Mouse (Mus musculus): ENCODE measurements around the gene Col8a1. TPM values are rescaled to one million over a fixed set of nuclear protein-coding genes. Genes with fewer than 3 reads are reported as not detected.

Col8a1 gene
- polyA plus RNA-seq, 1 experiment: 0.25 TPM

DNA sequence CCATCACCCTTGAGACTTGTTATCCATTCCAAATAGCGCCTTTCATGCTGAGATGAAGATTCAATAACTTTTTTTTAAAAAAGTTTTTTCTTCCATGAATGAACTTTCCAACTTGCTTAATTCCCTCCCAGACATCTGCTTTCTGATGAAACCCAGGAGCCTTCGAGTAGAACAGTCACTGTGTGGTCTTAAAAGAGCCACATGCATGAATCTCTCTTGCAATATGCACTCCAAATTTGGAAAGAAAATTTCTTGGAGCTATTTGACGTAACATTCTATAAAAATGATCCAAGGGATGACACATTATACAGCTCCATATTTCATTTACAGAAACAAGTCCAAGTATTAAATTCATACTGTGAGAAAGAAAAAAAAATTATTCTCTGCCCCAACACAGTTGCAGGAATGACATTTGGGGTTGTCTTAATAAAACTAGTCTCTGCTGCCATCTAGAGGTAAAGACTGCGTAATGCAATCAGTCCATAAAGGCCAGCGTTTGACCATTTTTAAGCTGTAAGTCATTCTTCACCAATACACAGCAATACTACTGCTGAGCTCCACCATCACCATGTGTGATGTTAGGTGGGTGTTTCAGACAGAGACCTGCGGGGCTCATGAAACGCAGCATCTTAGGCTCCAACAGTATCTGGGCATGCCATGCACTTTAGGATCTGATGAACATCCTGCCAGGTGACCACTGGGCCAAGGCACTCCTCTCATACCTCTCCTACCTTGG lies 160.9 kb downstream of the Col8a1 start:
- WGBS: 34% methylated on average over 7 of the region's 7 CpGs
- H3K4me1 ChIP-seq (ENCODE audit: control insufficient read depth, insufficient read depth, insufficient read length, low read length): no peaks in the 10 kb centered on the region
- no peaks in the 10 kb centered on the region for H3K36me3 ChIP-seq (ENCODE audit: control insufficient read depth, insufficient read depth, low read length)
- H3K27ac ChIP-seq (ENCODE audit: insufficient read depth, low read depth, low read length): no peak overlapping the region
- H3K4me3 ChIP-seq (ENCODE audit: low read depth, low read length): no peak overlapping the region
- TF ChIP-seq POLR2A (IDR thresholded peaks at IDR 0.05; ENCODE audit: low read depth, low read length) (no peak), CTCF (IDR thresholded peaks at IDR 0.05; ENCODE audit: extremely low read depth, insufficient read length, insufficient replicate concordance, low read depth, low read length) (peak; percentile 21; the same call in 1 of the 2 replicates)
- H3K27me3 ChIP-seq (ENCODE audit: control insufficient read depth, insufficient read depth, low read length): no peaks in the 10 kb centered on the region

DNA sequence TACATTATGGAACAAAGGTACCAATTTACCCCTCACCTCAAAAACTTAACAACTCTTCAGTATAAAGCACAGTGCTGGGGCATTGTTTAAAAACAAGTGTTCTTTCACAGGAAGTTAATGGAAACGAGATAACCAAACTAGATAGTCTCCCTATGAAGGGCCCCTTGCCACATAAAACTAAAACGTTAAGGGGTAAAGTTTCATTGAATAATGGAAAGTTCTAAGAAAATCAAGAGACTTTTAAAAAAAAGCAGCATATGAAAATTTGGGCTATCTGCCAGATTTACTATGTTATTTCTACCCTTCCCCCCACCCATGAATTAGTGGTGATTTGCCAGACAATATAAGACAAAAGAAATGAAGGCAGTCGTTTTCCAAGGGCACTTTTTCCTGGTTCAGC lies 169.3 kb downstream of the Col8a1 start:
- 22% methylated on average over 3 of the region's 3 CpGs for WGBS
- TF ChIP-seq CTCF (IDR thresholded peaks at IDR 0.05; ENCODE audit: extremely low read depth, insufficient read length, insufficient replicate concordance, low read depth, low read length) (no peak), POLR2A (IDR thresholded peaks at IDR 0.05; ENCODE audit: low read depth, low read length) (no peak)
- no peaks in the 10 kb centered on the region for H3K27me3 ChIP-seq (ENCODE audit: control insufficient read depth, insufficient read depth, low read length)
- no peaks in the 10 kb centered on the region for H3K4me1 ChIP-seq (ENCODE audit: control insufficient read depth, insufficient read depth, insufficient read length, low read length)
- no peaks in the 10 kb centered on the region for H3K36me3 ChIP-seq (ENCODE audit: control insufficient read depth, insufficient read depth, low read length)
- no peak overlapping the region for H3K4me3 ChIP-seq (ENCODE audit: low read depth, low read length)
- no peak overlapping the region for H3K27ac ChIP-seq (ENCODE audit: insufficient read depth, low read depth, low read length)

DNA sequence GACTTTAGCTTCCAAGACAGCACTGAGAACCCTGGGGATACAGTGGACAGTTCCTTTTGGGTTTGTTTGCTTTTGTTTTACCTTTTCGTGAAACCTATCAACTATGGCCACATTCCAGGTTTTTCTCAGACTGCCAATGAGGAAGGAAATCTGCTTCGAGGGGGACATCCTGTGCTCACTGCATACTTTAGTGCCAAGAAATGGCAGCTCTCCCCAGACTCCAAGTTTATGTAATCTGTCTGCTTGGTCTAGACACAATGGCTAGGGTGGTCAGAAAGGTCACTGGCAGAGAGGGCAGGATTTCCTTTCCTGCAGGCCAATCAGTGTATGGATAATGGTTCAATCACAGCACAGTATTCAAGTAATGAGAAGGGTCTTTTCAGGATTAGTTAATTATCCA lies 172.5 kb downstream of the Col8a1 start:
- 13% methylated on average over 2 of the region's 2 CpGs for WGBS
- TF ChIP-seq POLR2A (IDR thresholded peaks at IDR 0.05; ENCODE audit: low read depth, low read length) (no peak), CTCF (IDR thresholded peaks at IDR 0.05; ENCODE audit: extremely low read depth, insufficient read length, insufficient replicate concordance, low read depth, low read length) (no peak)
- H3K4me3 ChIP-seq (ENCODE audit: low read depth, low read length): no peak overlapping the region
- peaks cover 2% of the 10 kb centered on the region; the same call in 1 of the 2 replicates for H3K36me3 ChIP-seq (ENCODE audit: control insufficient read depth, insufficient read depth, low read length)
- no peaks in the 10 kb centered on the region for H3K4me1 ChIP-seq (ENCODE audit: control insufficient read depth, insufficient read depth, insufficient read length, low read length)
- no peaks in the 10 kb centered on the region for H3K27me3 ChIP-seq (ENCODE audit: control insufficient read depth, insufficient read depth, low read length)
- no peak overlapping the region for H3K27ac ChIP-seq (ENCODE audit: insufficient read depth, low read depth, low read length)

DNA sequence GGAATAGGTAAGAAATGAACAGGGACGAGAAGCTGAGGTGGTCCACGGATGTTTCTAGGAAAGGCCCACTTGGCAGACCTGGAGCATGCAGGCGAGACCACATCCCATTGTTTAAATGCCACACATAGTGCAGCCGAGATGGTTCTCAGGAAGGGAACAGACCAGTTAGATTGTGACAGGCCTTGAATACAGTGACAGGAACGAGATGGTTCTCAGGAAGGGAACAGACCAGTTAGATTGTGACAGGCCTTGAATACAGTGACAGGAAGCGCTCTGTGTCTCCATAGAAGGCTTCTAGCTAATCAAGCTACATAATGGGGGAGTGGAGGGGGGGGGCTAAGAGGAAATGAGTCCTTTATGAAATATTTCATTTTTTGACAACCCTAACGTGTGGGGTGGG lies 174.5 kb downstream of the Col8a1 start:
- Histone ChIP-seq H3K36me3 (ENCODE audit: control insufficient read depth, insufficient read depth, low read length) (peaks cover 2% of the 10 kb centered on the region; the same call in 1 of the 2 replicates), H3K27me3 (ENCODE audit: control insufficient read depth, insufficient read depth, low read length) (no peaks in the 10 kb centered on the region), H3K27ac (ENCODE audit: insufficient read depth, low read depth, low read length) (no peak overlapping the region; the same call in 1 of the 2 replicates), H3K4me3 (ENCODE audit: low read depth, low read length) (no peak overlapping the region), H3K4me1 (ENCODE audit: control insufficient read depth, insufficient read depth, insufficient read length, low read length) (no peaks in the 10 kb centered on the region)
- 73% methylated on average over 7 of the region's 7 CpGs for WGBS
- TF ChIP-seq CTCF (IDR thresholded peaks at IDR 0.05; ENCODE audit: extremely low read depth, insufficient read length, insufficient replicate concordance, low read depth, low read length) (no peak), POLR2A (IDR thresholded peaks at IDR 0.05; ENCODE audit: low read depth, low read length) (no peak)

DNA sequence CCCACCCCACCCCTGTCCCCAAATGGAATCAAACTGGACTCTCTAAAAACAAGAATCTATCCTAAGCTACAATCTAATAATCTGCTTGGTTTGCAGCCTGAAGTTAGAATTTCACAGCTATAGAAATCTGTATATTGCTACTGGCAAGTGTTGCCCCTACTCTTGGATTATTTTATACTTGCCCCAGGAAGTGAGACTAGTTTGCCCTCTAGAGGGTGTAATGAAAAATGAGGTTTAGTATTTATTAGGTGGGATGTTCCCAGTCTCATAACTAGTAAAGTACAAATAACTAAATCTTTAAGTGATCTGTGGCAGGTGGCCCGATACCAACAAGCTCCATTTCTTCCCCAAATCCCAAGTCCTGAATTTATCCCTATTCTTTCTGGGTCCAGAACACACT lies 177.0 kb downstream of the Col8a1 start:
- H3K27ac ChIP-seq (ENCODE audit: insufficient read depth, low read depth, low read length): no peak overlapping the region
- WGBS: 87% methylated on average over 1 of the region's 1 CpGs
- no peaks in the 10 kb centered on the region for H3K27me3 ChIP-seq (ENCODE audit: control insufficient read depth, insufficient read depth, low read length)
- no peaks in the 10 kb centered on the region for H3K4me1 ChIP-seq (ENCODE audit: control insufficient read depth, insufficient read depth, insufficient read length, low read length)
- no peak overlapping the region for H3K4me3 ChIP-seq (ENCODE audit: low read depth, low read length)
- H3K36me3 ChIP-seq (ENCODE audit: control insufficient read depth, insufficient read depth, low read length): peaks cover 2% of the 10 kb centered on the region; the same call in 1 of the 2 replicates
- no peak for TF ChIP-seq CTCF (IDR thresholded peaks at IDR 0.05; ENCODE audit: extremely low read depth, insufficient read length, insufficient replicate concordance, low read depth, low read length)
- TF ChIP-seq POLR2A (IDR thresholded peaks at IDR 0.05; ENCODE audit: low read depth, low read length): no peak

DNA sequence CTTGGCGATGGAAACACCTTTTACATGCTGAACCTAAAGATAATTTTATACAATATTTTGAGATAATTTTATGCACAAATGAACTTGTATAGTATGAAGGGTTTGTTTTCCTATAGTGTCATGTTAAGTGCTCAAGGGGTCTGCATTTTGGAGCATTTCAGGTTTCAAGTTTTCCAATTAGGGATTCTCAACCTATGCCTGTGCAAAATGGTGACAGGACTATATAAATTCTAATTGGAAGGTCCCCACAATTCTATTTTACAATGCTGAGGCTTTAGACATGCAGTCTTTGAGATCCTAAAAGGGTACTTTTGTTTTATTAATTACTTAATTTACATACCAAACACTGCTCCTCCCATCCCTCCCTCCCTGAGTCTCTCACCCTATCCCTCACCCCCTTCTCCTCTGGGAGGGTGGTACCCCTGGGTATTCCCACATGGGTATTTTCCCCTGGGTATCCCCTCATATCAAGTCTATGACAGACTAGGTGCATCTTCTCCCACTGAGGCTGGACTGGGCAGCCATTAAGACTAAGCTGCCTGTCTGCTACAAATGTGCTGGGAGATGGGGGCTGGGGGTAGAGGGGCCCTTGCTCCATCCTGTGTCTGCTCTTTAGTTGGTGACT lies 178.7 kb downstream of the Col8a1 start:
- no peak overlapping the region for H3K4me3 ChIP-seq (ENCODE audit: low read depth, low read length)
- H3K4me1 ChIP-seq (ENCODE audit: control insufficient read depth, insufficient read depth, insufficient read length, low read length): peaks cover 6% of the 10 kb centered on the region; the same call in 1 of the 2 replicates
- H3K27ac ChIP-seq (ENCODE audit: insufficient read depth, low read depth, low read length): no peak overlapping the region
- TF ChIP-seq CTCF (IDR thresholded peaks at IDR 0.05; ENCODE audit: extremely low read depth, insufficient read length, insufficient replicate concordance, low read depth, low read length): no peak
- TF ChIP-seq POLR2A (IDR thresholded peaks at IDR 0.05; ENCODE audit: low read depth, low read length): no peak
- WGBS: 84% methylated on average over 1 of the region's 1 CpGs
- peaks cover 15% of the 10 kb centered on the region for H3K36me3 ChIP-seq (ENCODE audit: control insufficient read depth, insufficient read depth, low read length)
- H3K27me3 ChIP-seq (ENCODE audit: control insufficient read depth, insufficient read depth, low read length): no peaks in the 10 kb centered on the region

Other genes starting within 250 kb of the Col8a1 start
- 1.7 and 2.6 TPM in 2 replicates for gene Cmss1, start 147.9 kb downstream of the Col8a1 start, polyA plus RNA-seq (2012; rRNA removed)